Mouse (Mus musculus) frontal cortex, adult (tissue): Measurements from ENCODE around the gene Mapk1ip1.

Experiments
- ATAC-seq: cut with Nextera tagmentation; 2 replicates; pipeline ENCODE4 v1.9.2; 2017; ENCODE audit warnings: mild to moderate bottlenecking, moderate library complexity, mixed read lengths; ENCODE audit not compliant: low TSS enrichment

The Mapk1ip1 gene

DNA sequence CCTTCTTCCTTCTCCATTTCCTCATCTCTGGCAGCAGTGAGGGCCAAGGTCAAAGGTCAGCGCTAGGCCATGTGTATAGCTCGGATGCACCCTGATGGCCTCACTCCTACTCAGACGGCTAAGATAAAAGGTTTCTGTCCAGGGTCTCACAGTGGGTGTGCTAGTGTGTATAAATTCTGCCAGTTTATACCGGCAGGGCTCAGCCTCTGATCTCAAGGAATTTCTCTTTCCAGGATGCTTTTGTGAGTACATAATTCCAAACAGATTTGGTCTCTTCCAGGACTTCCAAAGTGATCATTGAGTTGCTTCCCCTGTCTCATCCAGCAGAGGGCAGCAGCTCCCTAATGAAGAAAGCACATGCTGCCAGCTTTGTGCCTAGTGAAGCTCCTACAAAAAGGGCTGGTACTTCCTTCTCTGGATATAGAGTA lies 5.5 kb downstream of the Mapk1ip1 start:
- peak; percentile 60; the same call in 1 of the 2 replicates for ATAC-seq

DNA sequence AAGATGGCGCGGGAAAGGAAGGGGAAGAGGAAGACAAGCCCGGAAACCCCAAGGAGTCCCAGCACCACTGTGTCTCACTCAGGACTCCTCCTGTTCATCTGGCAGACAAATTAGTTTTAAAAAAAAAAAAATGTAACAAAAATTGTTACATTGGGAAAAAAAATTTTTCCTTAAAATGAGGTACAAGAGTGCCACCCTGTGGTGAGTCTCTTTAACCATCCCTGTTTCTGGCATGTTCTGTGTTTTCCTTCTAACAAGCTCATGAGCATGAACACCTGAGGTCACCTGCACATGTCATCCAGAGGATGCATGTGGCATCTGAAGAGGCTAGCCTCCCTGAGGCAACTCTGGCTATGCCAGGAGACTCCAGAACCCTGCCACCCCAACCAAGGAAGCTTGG lies 11.0 kb downstream of the Mapk1ip1 start:
- no peak for ATAC-seq

DNA sequence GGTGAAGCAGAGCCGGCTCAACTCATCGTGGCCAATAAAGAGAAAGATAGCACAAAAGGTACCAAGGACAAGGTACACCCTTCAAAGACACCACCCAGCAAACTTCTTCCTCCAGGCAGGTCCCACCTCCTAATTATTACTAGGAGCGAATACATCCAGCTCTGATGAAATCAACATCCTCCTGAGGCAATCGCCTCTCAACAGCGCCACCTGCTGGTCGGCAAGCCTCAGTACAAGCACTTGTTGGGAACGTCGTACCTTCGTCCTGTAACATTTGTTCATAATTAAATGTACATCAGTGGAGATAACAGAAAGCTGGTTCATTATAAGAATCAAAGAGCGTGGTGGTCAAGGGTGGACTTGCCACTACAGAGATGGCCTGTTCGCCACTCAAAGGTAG lies 18.3 kb downstream of the Mapk1ip1 start:
- ATAC-seq, result 0 out of 2 replicates have a peak, but pooled peaks have one; percentile 55

DNA sequence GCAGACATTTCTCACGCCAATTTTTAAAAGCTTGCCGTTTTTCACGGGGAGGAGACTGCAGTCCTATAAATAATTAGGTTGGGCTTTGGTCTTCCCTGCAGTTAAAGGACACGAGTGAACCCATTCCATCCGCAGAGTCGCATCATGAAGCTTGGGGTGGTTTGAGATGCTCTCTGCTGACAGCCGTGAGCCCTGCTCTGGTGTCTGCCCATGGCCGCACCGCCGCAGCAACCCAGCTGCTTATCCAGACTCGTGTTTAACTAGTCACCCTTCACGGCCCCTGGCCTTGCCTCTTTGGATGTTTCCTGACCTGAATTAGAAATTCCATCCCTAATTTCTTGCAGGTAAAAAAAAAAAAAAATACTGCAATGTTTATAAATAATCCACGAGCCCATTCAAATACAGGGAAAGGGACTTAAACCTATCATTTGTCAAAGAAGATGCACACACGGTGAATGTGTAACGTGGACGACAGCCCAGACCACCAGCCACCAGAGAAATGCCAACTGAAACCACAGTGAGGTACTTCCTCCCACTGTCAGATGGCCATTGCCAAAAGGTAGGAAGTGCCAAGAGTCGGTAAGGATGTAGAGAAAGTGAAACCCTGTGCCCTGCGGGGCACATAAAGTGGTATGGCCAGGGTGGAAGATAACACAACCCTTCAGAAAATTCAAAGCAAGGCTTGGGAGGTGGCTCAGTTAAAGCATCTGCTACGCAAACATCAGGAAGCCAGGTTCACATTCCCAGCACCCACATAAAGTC lies 20.9 kb downstream of the Mapk1ip1 start:
- ATAC-seq, result no peak

DNA sequence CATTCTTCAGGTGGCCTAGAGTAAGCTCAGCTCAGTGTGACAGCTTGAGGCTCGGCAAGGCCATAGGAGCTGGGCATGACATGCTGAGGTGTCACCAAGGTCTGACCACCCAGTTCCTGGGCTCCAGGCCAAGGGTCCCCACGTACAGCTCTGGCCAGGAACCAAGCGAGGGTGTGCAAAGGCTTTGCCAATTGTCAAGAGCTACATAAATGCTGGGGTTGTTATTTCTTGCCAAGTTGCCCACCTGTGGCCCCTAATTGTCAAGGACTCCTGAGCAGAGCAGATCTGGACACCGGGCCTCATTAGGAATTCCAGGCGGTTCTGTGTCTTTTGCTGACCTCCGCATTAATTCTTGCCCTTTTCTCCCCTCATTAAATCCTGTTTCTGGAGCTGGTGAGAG lies 21.6 kb downstream of the Mapk1ip1 start:
- ATAC-seq, result no peak

DNA sequence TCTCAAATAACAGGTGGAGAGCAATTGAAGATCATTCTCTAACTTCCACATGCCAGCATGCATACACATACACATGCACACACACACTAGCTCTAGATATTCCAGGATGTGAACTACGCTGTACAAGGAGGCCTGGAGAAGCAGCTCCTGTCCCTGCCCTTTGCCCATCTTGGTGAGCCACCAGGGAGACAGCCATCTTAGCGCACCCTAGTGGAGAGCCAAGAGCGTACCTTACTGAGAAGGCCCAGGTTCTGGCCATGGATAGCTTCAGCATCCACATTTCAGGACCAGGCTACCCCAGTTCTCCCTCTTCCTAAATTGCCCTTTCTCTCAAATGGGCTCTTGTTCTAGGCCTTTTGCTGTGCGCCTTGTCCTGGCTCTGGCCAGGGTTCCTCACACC lies 27.8 kb downstream of the Mapk1ip1 start:
- no peak; the same call in 1 of the 2 replicates for ATAC-seq

DNA sequence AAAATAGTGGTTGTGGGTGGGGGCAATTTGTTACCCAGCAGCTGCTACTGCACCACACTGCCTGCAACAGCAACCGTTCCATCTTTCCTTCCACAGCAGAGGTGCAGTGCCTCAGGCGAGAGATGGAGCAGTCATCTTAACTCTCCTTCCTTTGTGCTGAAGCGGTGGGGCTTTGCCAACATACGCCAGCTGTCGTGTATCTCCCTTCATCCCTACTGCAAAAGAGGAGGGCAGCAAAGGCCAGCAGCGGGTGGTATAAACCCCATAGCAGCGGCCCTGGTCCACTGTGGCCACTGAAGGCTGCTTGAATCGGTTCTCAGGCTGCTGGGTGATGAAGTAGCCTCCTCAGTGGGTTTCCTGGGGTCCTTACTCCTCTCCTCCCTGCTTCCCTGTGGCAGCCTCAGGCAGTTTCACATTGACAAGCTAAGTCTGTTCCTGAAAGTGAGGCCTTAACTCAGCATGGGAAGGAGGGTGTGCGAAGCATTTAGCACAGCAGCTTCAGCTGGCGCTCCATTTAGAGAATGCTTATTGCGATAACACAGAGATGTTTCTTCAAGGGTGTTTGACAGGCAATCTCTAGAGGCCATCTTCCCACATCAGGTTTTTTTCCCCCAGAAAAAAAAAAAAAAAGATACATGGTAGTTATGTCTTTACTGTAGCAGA lies 32.7 kb downstream of the Mapk1ip1 start:
- ATAC-seq, result no peak

DNA sequence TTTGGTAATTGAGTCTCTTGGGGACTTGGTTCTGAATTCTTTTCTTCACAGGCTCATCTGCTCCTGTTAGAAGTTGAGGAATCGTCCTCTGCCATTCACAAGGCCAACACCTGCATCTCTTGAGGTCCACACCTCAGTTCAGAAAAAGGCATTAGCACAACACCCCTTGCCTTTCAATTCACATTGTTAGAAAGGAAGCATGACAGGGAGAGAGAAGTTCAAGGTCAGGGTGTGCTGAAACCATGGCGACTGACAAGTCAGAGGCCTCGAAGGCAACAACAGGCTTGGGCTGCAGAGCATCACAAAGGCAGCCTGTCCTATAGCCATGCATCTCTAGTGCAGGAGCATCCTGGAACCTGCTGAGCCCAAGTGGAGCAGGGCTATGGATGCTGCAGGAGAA lies 38.9 kb downstream of the Mapk1ip1 start:
- no peak for ATAC-seq

DNA sequence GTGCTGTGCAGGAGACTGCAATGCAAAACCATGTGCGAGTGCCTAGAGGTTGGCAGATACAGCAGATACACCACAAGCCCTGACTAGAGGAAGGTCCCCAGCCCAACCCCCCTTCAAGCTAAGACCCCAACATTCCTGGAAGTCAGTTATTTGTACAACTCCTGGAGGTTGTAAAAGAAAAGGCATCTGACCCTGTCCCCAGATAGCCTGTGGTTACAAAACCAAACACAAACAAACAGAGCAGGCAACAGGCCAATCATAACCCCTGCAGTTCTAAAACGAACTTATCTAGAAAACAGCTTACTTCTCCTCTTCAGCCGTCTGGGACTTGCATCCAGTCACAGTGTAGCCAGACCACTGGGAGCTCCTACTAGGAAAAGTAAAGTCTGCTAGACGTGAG lies 42.7 kb downstream of the Mapk1ip1 start:
- ATAC-seq, result no peak

DNA sequence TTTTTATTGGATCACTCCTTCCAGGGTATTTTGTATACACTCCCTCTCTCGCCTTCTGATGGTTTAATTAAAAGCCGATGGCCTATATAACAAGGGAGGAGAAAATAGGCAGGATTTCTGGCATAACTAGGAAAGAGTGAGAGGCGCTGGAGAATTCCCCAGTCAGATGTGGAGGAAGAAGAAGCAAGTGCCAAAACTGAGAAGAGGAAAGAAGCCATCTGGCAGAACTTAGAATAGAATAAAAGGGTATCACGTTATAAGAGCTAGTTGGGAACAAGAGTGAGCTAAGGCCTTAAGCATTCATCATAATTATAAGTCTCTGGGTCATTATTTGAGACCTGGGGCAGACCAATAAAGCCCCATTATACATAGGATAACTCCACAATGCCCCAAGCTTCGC lies 58.0 kb downstream of the Mapk1ip1 start:
- ATAC-seq, result peak; percentile 94
